Mouse (Mus musculus) R1 (cell line): ENCODE data around the gene Rsf1.
A peak's percentile ranks its signal among the peaks of the same experiment; 100 is the strongest.

ENCODE experiments used
- DNase-seq: peaks from one replicate; pipeline ENCODE4 v3.0.0-alpha.2; 2018; ENCODE audit warnings: low read depth, low spot score

The Rsf1 gene

DNA sequence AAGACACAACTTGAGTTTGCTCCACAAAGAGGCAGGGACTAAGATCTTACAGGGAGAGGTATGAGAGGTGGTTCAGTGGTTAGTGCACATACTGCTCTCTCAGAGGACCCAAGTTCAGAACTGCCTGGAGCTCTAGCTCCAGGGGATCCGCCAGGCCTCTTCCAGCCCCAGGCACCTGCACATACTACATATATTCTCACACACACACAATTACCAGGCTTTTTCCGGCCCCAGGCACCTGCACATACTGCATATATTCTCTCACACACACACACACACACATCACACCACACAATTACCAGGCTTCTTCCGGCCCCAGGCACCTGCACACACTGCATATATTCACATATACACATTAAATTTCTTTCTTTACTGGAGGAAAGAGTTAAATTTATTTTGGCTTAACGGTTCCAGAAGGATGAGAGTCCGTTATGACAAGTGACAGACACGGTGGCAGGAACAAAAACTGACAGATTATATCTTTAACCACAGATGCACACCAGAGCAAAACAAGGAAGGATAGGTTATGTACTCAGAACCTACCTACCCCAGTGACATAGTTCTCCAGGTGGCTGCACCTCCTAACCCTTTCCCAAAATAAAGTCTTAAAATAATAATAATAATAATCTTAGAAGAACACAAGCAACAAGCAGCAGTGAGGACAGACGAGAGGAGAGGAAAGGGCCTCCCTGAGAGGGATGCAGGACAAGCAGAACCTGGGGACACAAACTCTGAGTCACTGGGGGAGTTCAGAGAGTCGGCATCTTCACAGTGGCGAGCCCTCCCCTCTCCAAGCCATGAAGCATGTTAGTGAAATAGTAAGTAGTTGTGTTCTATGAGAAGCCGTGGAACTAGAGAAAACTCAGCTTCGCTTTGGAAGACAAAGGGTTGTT lies 144.2 kb downstream of the Rsf1 start:
- no peak for DNase-seq

DNA sequence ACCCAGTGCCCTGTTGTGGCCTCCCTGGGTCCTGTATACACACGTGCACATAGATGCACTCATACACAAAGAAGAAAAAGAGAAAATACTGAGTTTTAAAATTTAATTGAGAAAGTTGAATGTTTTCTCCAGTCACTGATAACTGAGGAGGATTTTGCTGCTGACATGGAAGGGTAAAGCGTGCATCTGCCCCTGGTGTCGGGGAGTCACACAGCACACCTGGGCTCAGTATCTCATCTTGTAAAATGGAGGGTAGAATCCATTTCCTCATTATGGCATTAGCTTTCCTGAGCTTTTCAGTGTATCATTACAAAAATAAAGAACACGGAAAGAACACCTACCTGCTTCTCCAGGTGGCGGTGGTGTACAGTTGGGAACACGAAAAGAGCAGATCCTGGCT lies 145.7 kb downstream of the Rsf1 start:
- no peak for DNase-seq

DNA sequence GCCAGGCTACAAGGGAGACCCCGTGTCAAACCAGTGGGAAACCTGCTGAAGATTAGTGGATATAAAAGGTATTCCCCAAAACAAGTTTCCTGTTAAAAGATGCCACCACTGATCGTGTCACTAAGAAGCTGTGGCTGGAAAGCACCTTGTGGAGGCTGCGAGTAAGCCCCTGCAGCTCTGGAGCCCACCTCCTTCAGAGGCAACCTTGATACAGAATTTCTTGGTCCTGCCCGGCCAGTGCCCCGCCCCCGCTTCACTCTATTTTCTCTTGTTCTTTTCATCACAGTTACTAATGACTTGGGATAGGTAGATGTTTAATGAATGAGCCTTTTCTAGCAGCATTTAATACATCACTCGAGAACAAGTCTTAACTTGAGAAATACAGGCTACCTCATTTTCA lies 146.4 kb downstream of the Rsf1 start:
- no peak for DNase-seq

DNA sequence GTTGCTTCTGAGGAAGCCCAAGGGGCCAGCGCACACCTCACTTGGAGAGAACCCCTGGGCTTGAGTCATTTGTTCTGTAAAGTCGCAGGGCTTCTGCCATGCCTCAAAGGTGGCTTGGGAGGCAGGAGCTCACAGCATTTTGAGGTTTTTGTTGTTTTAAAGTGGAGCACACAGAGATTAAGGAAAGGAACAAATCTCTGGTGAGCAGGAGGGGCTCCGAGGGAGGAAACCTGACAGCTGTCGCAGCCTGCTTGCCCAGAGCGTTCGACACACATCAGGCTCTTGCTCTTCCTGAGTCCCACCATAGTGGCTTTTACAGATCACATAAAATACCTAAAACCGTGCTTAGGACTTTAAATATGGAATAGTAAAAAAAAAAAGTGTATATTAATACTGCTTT lies 147.1 kb downstream of the Rsf1 start:
- DNase-seq: no peak

DNA sequence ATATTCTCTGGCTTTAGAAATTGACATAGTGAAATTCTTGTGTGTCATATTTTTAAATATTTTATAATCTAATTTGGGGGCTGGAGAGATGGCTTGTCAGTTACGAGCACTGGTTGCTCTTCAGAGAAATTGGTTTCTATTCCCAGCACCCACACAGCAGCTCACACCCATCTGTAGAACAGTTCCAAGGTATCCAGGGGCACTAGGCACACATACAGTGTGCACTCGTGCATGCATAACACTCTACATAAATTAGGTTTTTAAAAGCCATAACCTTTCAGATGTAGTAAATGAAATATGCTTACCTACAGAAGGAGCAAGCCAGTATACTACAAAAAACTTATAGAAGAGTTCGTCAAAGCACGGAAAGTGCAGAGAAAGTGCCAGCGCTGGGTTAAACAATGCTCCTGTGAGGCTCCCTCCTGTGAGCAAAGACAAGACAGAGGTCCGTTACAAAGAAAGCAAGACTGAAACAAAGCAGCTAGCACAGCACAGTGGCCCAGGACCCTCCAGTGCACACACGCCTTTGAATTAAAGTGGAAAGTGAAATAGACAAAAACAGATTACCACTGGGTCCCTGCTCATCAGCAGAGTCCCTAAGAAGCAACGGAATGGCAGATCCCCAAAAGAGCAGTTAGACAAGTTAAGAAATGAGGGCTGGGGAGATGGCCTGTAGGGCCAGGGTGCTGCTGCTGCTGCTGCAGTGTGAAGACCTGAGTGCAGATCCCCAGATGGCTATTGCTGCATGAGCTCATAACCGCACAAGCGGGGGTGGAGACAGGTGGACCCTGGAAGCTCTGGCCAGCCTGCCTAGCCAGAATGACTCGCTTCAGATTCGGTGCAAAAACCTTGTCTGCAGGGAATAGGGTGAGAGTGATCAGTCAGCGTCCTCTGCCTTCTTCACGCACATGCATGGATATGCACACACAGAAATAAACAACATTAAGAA lies 149.3 kb downstream of the Rsf1 start:
- peak; percentile 44 for DNase-seq

DNA sequence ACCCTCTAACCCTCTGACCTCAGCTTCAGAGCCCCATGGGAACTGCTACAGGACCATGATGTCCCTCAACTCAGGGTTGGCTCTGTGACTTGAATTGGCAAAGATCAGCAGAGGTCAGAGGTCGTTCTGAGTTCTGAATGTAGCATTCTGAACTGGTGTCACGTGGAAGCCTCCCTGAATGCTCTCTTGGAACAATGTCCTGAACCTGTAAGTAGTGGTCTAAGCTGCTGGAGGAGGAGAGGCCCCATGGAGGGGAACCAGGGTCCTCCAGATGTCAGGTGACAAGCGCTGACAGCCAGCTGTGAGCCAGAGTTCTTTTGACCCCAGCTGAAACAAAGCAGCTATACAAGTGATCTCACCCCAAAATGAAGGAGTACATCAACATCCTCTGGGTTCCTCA lies 150.7 kb downstream of the Rsf1 start:
- DNase-seq: no peak

DNA sequence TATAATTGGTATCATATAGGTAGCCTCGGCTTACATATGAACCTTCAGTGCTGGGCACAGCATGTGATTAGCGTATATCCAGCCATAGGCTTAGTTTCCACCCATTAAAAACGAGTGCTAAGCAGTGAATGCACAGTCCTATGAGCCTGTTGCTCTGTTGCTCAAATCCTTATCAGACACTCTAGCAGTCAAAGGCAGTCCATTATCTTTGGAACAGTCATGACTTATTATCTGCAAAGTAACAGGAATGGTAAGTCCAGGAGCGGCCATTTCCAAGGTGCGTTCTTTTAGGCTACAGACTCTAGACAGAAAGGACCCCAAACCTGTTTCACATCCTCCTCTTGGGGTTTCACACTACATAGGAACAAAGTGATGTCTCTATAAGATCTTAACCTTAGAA lies 153.9 kb downstream of the Rsf1 start:
- DNase-seq: no peak

DNA sequence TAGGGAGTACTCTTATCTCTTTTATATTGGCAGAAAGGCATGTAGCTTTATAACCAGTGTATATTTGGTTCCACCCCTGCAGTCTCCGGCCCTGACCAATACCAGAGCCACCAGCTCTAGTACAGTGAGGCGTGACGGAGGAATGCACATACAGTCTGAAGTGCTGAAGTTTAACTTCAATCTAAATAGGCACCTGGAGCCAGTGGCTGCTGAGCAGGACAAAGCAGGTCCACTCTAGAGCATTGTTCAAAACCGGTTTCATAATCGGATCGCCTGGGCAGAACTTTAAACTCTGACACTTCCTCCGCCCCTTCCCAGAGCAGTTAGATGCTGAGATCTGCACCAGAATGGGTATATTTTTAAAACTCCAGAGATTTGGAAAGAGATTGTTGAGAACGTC lies 155.3 kb downstream of the Rsf1 start:
- no peak for DNase-seq

DNA sequence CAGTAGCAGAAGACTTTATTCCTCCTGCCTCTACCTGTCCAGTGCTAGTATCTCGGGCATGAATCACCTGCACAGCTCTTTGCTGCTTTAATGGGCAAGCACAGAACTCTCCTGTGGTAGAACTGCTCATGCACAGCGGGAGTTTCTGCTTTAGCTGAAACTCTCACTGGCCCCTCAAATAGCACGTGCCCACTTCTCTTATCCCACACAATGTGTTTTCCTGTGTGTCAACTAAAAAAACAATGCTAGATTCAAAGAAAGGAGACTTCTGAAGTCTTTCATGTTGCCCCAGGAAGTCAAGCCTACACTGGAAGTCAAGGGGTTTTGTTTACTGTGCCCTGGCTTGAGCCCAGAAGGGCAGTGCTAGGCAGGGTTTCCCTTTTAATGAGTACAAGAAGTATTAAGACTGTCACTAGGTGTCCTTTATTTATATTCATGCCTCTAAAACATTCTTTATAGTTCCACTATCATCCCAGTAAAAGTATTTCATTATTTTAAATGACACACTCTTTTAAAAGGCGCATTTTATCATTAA lies 156.3 kb downstream of the Rsf1 start:
- DNase-seq: no peak

DNA sequence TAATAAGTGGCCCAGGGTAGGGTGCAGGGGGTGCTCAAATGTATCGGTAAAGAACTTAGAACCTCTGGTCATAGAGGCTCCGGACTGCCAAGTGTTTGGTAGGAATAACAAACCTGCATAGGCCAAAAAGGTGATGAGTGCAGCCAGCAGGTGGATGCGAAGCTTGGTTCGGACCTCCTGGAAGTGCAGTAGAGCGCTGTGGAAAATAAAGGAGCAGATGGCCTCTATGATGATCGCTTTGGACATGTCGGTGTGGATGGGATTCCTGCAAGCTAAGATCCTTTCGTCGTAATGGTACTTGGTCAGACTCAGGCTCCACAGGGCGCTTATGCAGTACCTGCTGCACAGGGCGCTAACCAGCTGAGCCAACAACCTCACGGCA lies 157.6 kb downstream of the Rsf1 start:
- no peak for DNase-seq

DNA sequence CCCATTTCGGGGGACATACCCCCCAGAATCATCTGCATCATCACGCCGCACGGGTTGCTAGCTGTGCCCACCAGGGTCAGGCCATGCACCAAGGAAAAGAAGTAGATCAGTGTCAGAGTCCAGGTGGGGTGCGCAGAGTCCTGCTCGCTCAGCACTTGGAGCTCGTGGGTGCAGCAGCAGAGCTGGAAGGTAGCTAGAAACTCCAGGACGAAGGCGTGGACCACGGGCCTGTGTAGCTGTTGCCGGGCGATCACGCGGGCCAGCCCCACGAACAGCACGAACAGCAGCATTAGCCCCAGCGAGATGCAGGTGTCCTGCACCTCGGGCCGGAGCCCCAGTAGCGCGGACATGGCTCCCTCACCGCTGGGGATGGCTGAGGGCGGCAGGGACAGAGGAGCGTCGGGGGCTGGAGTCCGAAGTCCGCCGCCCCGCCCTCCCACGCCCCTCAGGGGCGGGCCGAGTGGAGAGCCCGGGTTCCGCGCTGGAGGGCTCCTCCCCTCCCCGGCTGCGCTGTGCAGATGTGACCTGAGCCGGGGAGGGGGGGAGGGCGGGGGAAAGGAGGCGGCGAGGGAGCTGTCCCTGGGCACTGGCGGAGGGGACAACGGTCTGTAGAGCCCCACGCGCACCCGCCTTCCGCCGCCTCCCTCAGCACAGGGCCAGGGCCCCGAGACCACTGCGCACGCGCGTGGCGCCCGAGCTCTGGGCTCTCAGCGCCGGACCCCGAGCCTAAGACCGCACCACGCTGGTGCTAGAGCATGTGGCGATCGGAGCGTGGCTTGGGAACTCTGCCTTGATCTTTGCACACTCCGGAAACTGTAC lies 158.2 kb downstream of the Rsf1 start, which contains the start of gene Aqp11:
TSS of gene Aqp11 (minus strand) at position 652 of the 819 bp plus-strand sequence.
- peak; percentile 91 for DNase-seq

DNA sequence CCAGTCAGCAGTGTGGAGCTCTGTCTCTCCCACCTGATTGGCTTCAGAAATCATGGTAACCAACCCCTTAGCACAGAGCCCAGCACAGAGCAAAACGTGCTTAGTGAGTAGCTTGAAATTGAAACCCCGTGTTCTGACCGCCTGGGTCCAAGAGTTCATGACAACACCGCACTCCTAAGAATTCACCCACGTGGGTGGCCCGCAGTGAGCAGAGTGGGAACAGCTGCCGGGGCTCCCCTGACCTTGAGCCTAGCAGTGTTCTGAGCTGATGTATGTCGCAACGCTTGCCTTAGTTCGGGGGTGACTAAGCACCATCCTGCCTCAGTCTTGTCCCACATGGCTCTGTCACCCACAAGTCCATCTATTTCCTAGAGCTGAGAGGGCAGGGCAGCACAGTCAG lies 161.3 kb downstream of the Rsf1 start:
- DNase-seq: no peak

DNA sequence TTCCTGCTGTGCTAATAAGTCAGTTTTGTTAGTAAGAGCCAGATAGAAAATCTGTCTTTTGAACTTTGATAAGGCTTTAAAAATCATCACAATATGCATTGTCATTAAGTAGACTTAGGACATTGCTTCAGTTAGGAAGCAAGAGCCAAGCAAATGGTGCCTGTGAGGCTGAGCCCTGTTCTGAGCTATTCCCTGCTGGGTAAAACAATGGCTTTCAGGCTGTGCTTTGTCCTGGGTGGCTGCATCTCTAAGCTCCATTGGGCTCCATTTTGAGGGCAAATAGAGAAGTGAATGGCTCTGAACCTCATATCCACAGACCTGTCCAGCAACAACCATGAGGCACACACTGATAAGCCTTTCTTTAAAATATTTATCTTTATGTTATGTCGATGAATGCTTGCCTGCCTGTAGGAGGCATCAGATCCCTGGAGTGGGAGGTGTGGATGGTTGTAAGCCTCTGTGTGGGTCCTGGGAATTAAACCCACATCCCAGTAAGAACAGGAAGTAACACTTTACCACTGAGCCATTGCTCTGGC lies 162.1 kb downstream of the Rsf1 start:
- peak; percentile 70 for DNase-seq
